Mouse (Mus musculus) erythroblast, embryonic 14.5 days (primary cell): Measurements from ENCODE around the gene Itga9. TPM values are rescaled to one million over a fixed set of nuclear protein-coding genes. Genes with fewer than 3 reads are reported as not detected.

ENCODE experiments used
- H3K27me3 ChIP-seq: 2 replicates; pipeline ENCODE4 v1.6.1; 2012; ENCODE audit warnings: inconsistent platforms; ENCODE audit not compliant: control insufficient read depth
- H3K36me3 ChIP-seq: 2 replicates; pipeline ENCODE4 v1.6.1; 2012; ENCODE audit warnings: mild to moderate bottlenecking, inconsistent platforms; ENCODE audit not compliant: control insufficient read depth
- H3K4me1 ChIP-seq: 2 replicates; pipeline ENCODE4 v1.6.1; 2012; ENCODE audit warnings: inconsistent platforms; ENCODE audit not compliant: control insufficient read depth
- H3K4me3 ChIP-seq: replicated peaks from 2 replicates; pipeline ENCODE3; 2012; ENCODE audit warnings: moderate library complexity, mild to moderate bottlenecking, inconsistent platforms
- H3K9me3 ChIP-seq: 2 replicates; pipeline ENCODE4 v1.6.1; 2012; ENCODE audit warnings: low read length, inconsistent platforms, mixed read lengths; ENCODE audit not compliant: control insufficient read depth
- GATA1 ChIP-seq: IDR thresholded peaks from 2 replicates; pipeline ENCODE4 v1.6.1; 2012; ENCODE audit warnings: low read length, inconsistent platforms, mixed read lengths
- TAL1 ChIP-seq: IDR thresholded peaks from 3 replicates; pipeline ENCODE4 v1.6.1; 2012; ENCODE audit warnings: low read length, inconsistent platforms, mixed read lengths
- polyA plus RNA-seq: library from polyadenylated mRNA; stranded (reverse); fragments of >175 nt; gene quantifications from 2 replicates; pipeline ENCODE4 v1.2.3, GENCODE M21; 2012

Itga9 gene
- polyA plus RNA-seq, 1 experiment, result under 0.01 TPM

DNA sequence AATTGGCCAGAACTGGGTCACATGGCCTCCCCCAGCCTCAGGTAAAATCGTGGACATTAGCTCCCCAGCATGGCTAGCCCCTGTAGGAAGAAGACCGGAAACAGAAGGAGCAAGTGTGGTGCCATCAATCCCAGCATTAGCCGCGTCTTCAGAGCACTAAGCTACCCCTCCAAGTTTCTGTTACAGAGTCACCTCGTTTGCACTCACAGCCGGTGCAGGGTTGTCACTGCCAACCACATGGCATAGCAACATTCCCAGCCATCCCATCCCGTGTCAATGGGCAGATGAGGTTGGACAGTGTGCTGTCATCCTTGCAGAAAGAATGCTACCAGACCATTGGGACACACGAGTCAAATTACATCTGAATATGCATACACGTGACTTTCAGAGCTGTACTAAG lies 324.1 kb downstream of the Itga9 start:
- Histone ChIP-seq H3K9me3 (no peaks in the 10 kb centered on the region), H3K36me3 (peaks cover 5% of the 10 kb centered on the region), H3K27me3 (peaks cover 6% of the 10 kb centered on the region), H3K4me3 (no peak overlapping the region), H3K4me1 (peaks cover 25% of the 10 kb centered on the region)
- TF ChIP-seq TAL1, result no peak
- TF ChIP-seq GATA1, result no peak

DNA sequence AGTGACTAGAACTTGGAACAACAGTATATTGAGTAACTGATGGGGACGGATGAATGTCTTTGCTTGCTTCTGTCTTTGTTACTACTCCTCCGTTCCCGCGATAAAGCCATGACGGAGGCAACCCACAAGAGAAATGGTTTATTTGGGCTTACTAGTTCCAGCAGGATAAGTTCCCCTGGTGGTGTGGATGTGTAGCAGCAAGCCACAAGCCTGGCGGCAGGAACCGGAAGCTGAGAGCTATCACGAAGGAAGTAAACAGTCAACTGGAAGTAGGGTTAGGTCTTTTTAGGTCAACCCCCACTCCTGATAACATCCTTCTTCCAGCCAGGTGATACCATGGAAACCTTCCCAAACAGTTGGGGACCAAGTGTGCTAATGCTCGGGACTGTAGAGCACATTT lies 327.3 kb downstream of the Itga9 start:
- no peaks in the 10 kb centered on the region; the same call in 1 of the 2 replicates for H3K4me1 ChIP-seq

DNA sequence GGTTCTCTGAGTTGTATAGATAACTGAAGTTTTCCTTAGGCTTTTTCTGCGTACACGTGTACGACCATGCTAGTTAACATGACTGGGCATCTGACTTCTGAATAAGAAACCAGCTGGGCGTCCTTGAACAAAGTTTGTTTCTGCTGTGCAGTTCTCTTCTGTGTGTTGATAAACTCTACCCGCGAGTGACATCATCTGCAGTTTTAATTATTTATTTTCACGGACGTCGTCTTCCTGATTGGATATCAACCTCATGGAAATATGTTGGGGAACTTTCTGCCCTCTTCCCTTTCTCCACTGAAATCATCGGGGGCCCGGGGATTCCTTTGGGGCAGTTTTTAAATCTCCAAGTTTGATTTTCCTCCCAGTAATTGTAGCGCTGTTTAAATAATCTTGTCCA lies 327.8 kb downstream of the Itga9 start:
- Histone ChIP-seq H3K27me3 (no peaks in the 10 kb centered on the region), H3K4me3 (no peak overlapping the region), H3K4me1 (no peaks in the 10 kb centered on the region; the same call in 1 of the 2 replicates), H3K9me3 (no peaks in the 10 kb centered on the region), H3K36me3 (peaks cover 5% of the 10 kb centered on the region)
- TF ChIP-seq GATA1 (no peak), TAL1 (no peak)

More for the DNA sequence above, 327.3 kb downstream of the Itga9 start:
- Histone ChIP-seq H3K9me3 (no peaks in the 10 kb centered on the region), H3K27me3 (no peaks in the 10 kb centered on the region), H3K36me3 (peaks cover 5% of the 10 kb centered on the region), H3K4me3 (no peak overlapping the region)
- no peak for TF ChIP-seq GATA1
- no peak for TF ChIP-seq TAL1

DNA sequence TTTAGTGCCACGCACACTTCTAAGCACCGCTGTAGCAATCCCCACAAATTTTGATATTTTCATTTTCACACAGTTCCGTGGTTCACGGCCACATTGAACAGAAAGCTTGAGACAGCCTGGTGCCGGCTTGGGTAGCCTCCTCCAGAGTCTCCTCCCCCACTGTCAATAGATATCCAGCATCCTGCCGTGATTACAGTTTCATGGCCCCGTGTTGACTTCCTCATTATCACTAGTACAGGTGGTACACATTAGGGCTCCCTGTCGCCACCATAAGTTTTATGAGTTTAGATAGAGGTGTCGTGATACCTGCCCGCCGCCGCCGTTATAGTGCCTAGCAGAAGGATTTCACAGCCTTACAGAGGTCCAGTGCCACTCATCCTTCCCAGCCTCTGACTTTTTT lies 328.6 kb downstream of the Itga9 start:
- H3K4me1 ChIP-seq, result no peaks in the 10 kb centered on the region; the same call in 1 of the 2 replicates
- H3K4me3 ChIP-seq, result no peak overlapping the region
- peaks cover 3% of the 10 kb centered on the region for H3K36me3 ChIP-seq
- TF ChIP-seq GATA1, result no peak
- no peak for TF ChIP-seq TAL1
- H3K27me3 ChIP-seq, result no peaks in the 10 kb centered on the region
- no peaks in the 10 kb centered on the region for H3K9me3 ChIP-seq

DNA sequence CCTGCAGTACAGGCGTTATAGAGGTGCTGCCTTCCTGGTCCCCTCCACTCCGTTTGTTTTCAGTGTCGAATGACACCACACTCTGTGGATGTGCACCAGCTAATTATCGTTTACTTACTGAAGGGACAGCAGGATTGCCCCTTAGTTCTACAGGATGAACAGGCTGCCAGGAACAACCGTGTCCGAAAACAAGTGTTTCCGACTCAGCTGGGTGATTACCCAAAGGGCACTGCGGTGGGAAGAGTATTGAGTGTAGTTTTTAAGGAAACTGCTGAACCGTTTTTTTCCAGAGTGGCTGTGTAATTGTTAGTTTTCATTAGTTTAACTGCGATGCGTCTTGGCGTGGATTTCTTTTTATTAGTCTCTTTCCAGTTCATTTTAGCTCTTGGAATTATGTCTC lies 329.6 kb downstream of the Itga9 start:
- no peaks in the 10 kb centered on the region for H3K27me3 ChIP-seq
- TF ChIP-seq GATA1 (no peak), TAL1 (no peak)

DNA sequence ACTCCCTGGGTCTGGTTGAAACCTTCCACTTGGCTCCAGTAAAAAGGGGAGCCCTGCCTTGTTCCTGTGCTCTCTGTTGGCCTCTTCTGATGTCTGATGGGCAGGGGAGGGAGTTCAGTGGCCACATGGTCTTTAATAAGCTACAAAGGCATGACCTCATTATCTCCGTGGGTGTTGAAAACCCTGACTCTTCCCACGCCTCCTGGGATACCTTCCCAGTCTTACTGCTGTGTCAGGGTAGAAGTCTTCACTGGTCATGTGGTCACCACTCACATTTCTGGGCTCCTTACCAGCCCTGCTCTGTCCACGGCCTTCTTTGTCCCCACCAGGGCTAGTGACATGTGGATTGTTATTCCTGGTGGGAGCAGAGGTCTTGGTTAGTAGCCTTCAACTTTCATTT lies 331.0 kb downstream of the Itga9 start:
- Histone ChIP-seq H3K4me3 (no peak overlapping the region), H3K36me3 (no peaks in the 10 kb centered on the region), H3K9me3 (no peaks in the 10 kb centered on the region), H3K4me1 (no peaks in the 10 kb centered on the region), H3K27me3 (no peaks in the 10 kb centered on the region)
- TF ChIP-seq GATA1 (no peak), TAL1 (no peak)

More for the DNA sequence above, 329.6 kb downstream of the Itga9 start:
- H3K4me3 ChIP-seq, result no peak overlapping the region
- no peaks in the 10 kb centered on the region for H3K36me3 ChIP-seq
- no peaks in the 10 kb centered on the region for H3K4me1 ChIP-seq
- H3K9me3 ChIP-seq, result no peaks in the 10 kb centered on the region

DNA sequence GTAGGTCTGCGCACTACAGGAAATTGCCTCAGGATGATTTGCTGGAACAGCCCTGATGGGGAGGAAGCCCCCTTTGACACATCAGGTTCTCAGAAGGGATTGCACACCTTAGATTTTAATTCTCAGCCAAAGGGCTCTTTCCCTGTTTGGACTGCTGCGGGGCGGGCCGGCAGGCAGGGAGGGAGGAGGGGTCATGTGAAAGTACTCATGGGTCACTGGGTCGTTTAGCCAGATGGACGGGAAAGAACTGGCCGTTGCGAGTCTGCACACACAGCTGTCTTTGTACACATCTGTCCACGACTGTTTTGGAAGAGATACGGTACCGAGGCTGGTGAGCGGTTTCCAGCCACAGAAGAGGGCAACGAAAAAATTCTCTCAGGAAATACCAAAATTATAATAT lies 332.9 kb downstream of the Itga9 start:
- no peak overlapping the region for H3K4me3 ChIP-seq
- no peaks in the 10 kb centered on the region for H3K9me3 ChIP-seq
- TF ChIP-seq TAL1, result no peak
- no peak for TF ChIP-seq GATA1
- H3K36me3 ChIP-seq, result no peaks in the 10 kb centered on the region
- peaks cover 8% of the 10 kb centered on the region for H3K4me1 ChIP-seq
- H3K27me3 ChIP-seq, result no peaks in the 10 kb centered on the region

DNA sequence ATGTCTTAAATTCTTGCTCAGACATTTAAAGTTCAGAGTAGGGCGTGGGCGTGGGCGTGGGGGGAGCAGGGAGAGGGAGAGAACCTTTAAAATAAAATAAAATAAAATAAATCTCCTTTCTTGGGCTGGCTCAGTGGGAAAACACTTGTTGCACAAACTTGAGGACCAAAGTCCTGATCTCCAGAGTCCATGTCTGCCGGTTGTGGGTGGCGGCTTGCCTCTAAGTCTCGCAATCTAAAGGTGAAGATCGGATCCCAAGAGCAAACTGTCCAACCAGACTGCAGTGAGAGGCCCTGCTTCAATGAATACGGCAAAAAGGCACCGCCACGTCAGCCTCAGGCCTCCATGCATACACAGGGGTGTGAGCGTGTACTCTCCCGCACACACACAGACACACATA lies 333.3 kb downstream of the Itga9 start:
- TF ChIP-seq TAL1 (no peak), GATA1 (no peak)
- no peaks in the 10 kb centered on the region for H3K36me3 ChIP-seq
- H3K9me3 ChIP-seq, result no peaks in the 10 kb centered on the region
- H3K4me3 ChIP-seq, result no peak overlapping the region
- no peaks in the 10 kb centered on the region for H3K27me3 ChIP-seq
- peaks cover 9% of the 10 kb centered on the region for H3K4me1 ChIP-seq

DNA sequence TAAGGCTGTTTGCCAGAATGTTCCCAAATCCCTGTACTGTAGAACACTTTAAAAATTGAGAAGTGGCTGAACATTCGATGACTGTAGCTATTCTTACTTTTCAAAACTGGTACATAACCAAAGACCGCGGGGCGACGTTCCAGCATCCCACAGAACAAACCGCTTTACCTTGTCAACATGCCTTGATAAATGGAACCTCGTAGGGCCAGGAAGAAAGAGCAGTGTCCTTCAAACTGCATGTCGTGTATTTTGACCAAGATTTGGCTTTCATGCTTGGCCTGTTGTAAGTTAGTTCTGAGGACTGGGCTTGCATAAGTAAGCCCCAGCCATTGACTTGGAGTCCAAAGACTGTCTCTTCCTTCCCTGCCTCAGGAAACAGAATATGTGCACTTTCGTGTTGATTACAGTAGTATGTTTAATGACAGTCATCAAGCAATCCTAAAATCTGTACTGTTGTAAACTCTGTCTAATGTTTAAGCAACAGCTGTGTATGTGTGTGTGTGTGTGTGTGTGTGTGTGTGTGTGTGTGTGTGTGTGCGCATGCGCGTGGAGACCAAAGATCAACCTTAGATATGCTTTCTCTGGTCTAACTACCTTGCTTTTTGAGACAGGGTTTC lies 334.2 kb downstream of the Itga9 start:
- Histone ChIP-seq H3K4me1 (peaks cover 9% of the 10 kb centered on the region), H3K9me3 (no peaks in the 10 kb centered on the region), H3K27me3 (no peaks in the 10 kb centered on the region), H3K36me3 (no peaks in the 10 kb centered on the region), H3K4me3 (no peak overlapping the region)
- no peak for TF ChIP-seq GATA1
- TF ChIP-seq TAL1, result no peak

DNA sequence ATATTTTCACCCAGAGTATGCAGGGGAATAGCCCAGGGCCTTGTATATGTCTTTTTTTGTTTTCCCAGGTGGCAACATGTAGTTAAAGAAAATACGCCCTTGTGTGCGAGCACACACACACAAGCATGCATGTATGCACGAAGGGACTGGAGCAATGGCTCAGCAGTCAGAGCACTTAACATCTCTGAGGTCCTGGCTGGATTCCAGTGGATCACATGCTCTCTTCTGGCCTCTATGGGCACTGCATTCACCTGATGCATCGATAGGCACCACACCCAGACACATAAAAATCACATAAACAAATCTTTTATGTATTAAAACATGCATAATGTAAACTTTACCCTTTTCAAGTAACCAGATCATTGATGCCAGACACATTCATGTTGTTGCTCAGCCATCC lies 335.5 kb downstream of the Itga9 start:
- Histone ChIP-seq H3K27me3 (no peaks in the 10 kb centered on the region), H3K36me3 (no peaks in the 10 kb centered on the region), H3K4me3 (no peak overlapping the region), H3K4me1 (peaks cover 9% of the 10 kb centered on the region), H3K9me3 (no peaks in the 10 kb centered on the region)
- no peak for TF ChIP-seq TAL1
- no peak for TF ChIP-seq GATA1
